Mouse (Mus musculus) heart, adult 2 months (tissue): ENCODE measurements around the gene Ramp2.
A peak's percentile ranks its signal among the peaks of the same experiment; 100 is the strongest.

Experiments used
- CTCF ChIP-seq: fragments of 200-600 bp; IDR thresholded peaks from 2 replicates; pipeline ENCODE4 v1.8.1; 2022; ENCODE audit warnings: antibody characterized with exemption, mild to moderate bottlenecking, moderate library complexity
- EP300 ChIP-seq: fragments of 200-500 bp; IDR thresholded peaks from 2 replicates; pipeline ENCODE4 v1.6.1; 2011; ENCODE audit warnings: low read depth, low read length, control low read depth; ENCODE audit not compliant: insufficient read depth
- POLR2A ChIP-seq: fragments of 200-500 bp; IDR thresholded peaks from 2 replicates; pipeline ENCODE4 v1.6.1; 2011; ENCODE audit warnings: mild to moderate bottlenecking, low read depth, low read length, control low read depth; ENCODE audit not compliant: insufficient read depth

DNA sequence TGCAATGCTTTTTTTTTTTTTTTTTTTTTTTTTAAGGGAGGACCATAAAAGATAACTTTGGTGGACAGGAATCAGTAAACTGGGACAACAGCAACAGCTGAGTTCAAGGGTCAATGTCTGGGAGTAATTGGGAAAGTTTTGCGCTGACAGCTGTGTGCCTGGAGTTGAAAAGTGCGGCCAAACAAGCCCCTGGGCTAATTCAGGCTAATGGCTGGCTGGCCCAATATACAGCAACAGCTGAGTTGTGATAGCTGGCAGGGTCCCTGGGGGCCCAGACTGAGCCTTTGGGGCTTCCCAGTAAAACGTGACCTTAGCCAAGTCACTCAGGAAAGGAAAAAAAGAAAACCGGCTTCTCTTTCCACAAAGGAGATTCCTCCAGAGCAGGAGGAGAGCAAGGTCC lies 757 bp upstream of the Ramp2 start:
- TF ChIP-seq EP300 (0 out of 2 replicates have a peak, but pooled peaks have one; percentile 16), CTCF (no peak), POLR2A (no peak)
